Mouse (Mus musculus) ovary, postnatal 36 days (tissue): Measurements from ENCODE around the gene Bcat1.

Source experiments
- DNase-seq: peaks from one replicate; pipeline ENCODE4 v3.0.0; 2022; ENCODE audit warnings: low spot score, mixed read lengths

The Bcat1 gene

GRCm38 (mm10) chr6:145056102-145056501 lies 19.9 kb downstream of the Bcat1 start:
- no peak for DNase-seq

- no peak for DNase-seq
Observed at GRCm38 (mm10) chr6:145055277-145055858, 20.6 kb downstream of the Bcat1 start.

GRCm38 (mm10) chr6:145052669-145053068 lies 23.3 kb downstream of the Bcat1 start:
- DNase-seq, result no peak

GRCm38 (mm10) chr6:145050899-145051298 lies 25.1 kb downstream of the Bcat1 start:
- no peak for DNase-seq

GRCm38 (mm10) chr6:145048131-145048997 lies 27.6 kb downstream of the Bcat1 start:
- peak; percentile 41 for DNase-seq

- DNase-seq, result peak; percentile 55
Observed at GRCm38 (mm10) chr6:145047445-145047857, 28.5 kb downstream of the Bcat1 start.

- DNase-seq, result no peak
Observed at GRCm38 (mm10) chr6:145046266-145046890, 29.6 kb downstream of the Bcat1 start.

GRCm38 (mm10) chr6:145044916-145045574 lies 30.9 kb downstream of the Bcat1 start:
- DNase-seq, result no peak

- no peak for DNase-seq
Observed at GRCm38 (mm10) chr6:145040732-145041131, 35.3 kb downstream of the Bcat1 start.

GRCm38 (mm10) chr6:145037626-145038025 lies 38.4 kb downstream of the Bcat1 start:
- peak; percentile 61 for DNase-seq

GRCm38 (mm10) chr6:145035412-145035811 lies 40.6 kb downstream of the Bcat1 start:
- peak; percentile 39 for DNase-seq

- no peak for DNase-seq
Observed at GRCm38 (mm10) chr6:145030587-145030986, 45.4 kb downstream of the Bcat1 start.

- DNase-seq, result no peak
Observed at GRCm38 (mm10) chr6:145023990-145024389, 52.0 kb downstream of the Bcat1 start.

GRCm38 (mm10) chr6:145022966-145023725 lies 52.8 kb downstream of the Bcat1 start:
- DNase-seq, result no peak

- no peak for DNase-seq
Observed at GRCm38 (mm10) chr6:145022349-145022748, 53.6 kb downstream of the Bcat1 start.

- DNase-seq, result no peak
Observed at GRCm38 (mm10) chr6:145020553-145020952, 55.4 kb downstream of the Bcat1 start.

- DNase-seq, result no peak
Observed at GRCm38 (mm10) chr6:145018295-145018694, 57.7 kb downstream of the Bcat1 start.

GRCm38 (mm10) chr6:145017508-145017907 lies 58.5 kb downstream of the Bcat1 start:
- DNase-seq, result no peak

- DNase-seq, result no peak
Observed at GRCm38 (mm10) chr6:145016639-145017038, 59.3 kb downstream of the Bcat1 start.

GRCm38 (mm10) chr6:145014944-145015343 lies 61.0 kb downstream of the Bcat1 start:
- DNase-seq, result no peak

GRCm38 (mm10) chr6:145012699-145013098 lies 63.3 kb downstream of the Bcat1 start:
- DNase-seq, result no peak

GRCm38 (mm10) chr6:145011141-145011540 lies 64.8 kb downstream of the Bcat1 start:
- no peak for DNase-seq
